Mouse (Mus musculus) hindbrain, embryonic 11.5 days (tissue): ENCODE results near the gene Gpx4. TPM values are rescaled to one million over a fixed set of nuclear protein-coding genes. Genes with fewer than 3 reads are reported as not detected.

ENCODE experiments used
- ATAC-seq: fragments of 200-750 bp; cut with Nextera tagmentation; 2 replicates; pipeline ENCODE4 v1.8.0; 2017; ENCODE audit warnings: mild to moderate bottlenecking, moderate TSS enrichment, moderate library complexity; ENCODE audit not compliant: low FRiP score
- DNase-seq: peaks from one replicate; pipeline ENCODE4 v3.0.0-alpha.2; 2015; ENCODE audit warnings: low spot score
- H3K27ac ChIP-seq: fragments of 300-500 bp; sonication (generic); 2 replicates; pipeline ENCODE4 v1.5.1; 2014; ENCODE audit warnings: mild to moderate bottlenecking, low read depth, low read length
- H3K27me3 ChIP-seq: fragments of 300-500 bp; sonication (generic); 2 replicates; pipeline ENCODE4 v1.6.1; 2014; ENCODE audit warnings: mild to moderate bottlenecking, low read length, moderate library complexity, mixed read lengths; ENCODE audit not compliant: control insufficient read depth, insufficient read depth
- H3K36me3 ChIP-seq: fragments of 300-500 bp; sonication (generic); 2 replicates; pipeline ENCODE4 v1.6.1; 2014; ENCODE audit warnings: mild to moderate bottlenecking, low read length, moderate library complexity, mixed read lengths; ENCODE audit not compliant: control insufficient read depth, insufficient read depth
- H3K4me1 ChIP-seq: fragments of 300-500 bp; sonication (generic); replicated peaks from 2 replicates; pipeline ENCODE4 v1.6.1; 2014; ENCODE audit warnings: low read length, mixed read lengths; ENCODE audit not compliant: control insufficient read depth, insufficient read depth
- H3K4me2 ChIP-seq: fragments of 300-500 bp; sonication (generic); replicated peaks from 2 replicates; pipeline ENCODE4 v1.6.1; 2014; ENCODE audit warnings: mild to moderate bottlenecking, low read depth, low read length
- H3K4me3 ChIP-seq: fragments of 300-500 bp; sonication (generic); 2 replicates; pipeline ENCODE4 v1.5.1; 2014; ENCODE audit warnings: low read depth, low read length
- H3K9ac ChIP-seq: fragments of 300-500 bp; sonication (generic); 2 replicates; pipeline ENCODE4 v1.6.1; 2014; ENCODE audit warnings: low read depth, low read length
- H3K9me3 ChIP-seq: fragments of 300-500 bp; sonication (generic); 2 replicates; pipeline ENCODE4 v1.6.1; 2016; ENCODE audit warnings: low read length; ENCODE audit not compliant: control insufficient read depth
- WGBS: fragments of 180-500 bp; shearing (Covaris S2); extraction: QIAGEN DNeasy Blood & Tissue Kit; methylation state at CpG from one replicate; pipeline ENCODE4 v1.1.7; 2014; 5-methylcytosine and 5-hydroxymethylcytosine counted together
- polyA plus RNA-seq: library from polyadenylated mRNA; unstranded; fragments of >200 nt; fragmentation: Nextera tagmentation; extraction: Ambion mirVana; gene quantifications from 2 replicates; pipeline ENCODE4 v1.2.1, GENCODE M21; 2014

Gpx4 gene
- polyA plus RNA-seq, 1 experiment from 2014 or later: 543 TPM

- no peak for ATAC-seq
These were observed 59.0 kb downstream of the Gpx4 start for GRCm38 (mm10) chr10:80105926-80106325.

More at GRCm38 (mm10) chr10:80105926-80106325, 59.0 kb downstream of the Gpx4 start:
- H3K27ac ChIP-seq: no peak overlapping the region
- H3K9ac ChIP-seq: no peak overlapping the region
- DNase-seq: no peak
- H3K9me3 ChIP-seq: no peaks in the 10 kb centered on the region
- H3K4me1 ChIP-seq: no peaks in the 10 kb centered on the region; the same call in 1 of the 2 replicates
- WGBS: 54% methylated on average over 5 of the region's 5 CpGs
- no peak overlapping the region for H3K4me3 ChIP-seq
- H3K36me3 ChIP-seq: no peaks in the 10 kb centered on the region
- no peak overlapping the region for H3K4me2 ChIP-seq
- no peaks in the 10 kb centered on the region for H3K27me3 ChIP-seq

Other genes starting within 250 kb of the Gpx4 start
- 0.59 and 0.69 TPM in 2 replicates for gene Misp, start 226.2 kb upstream of the Gpx4 start, polyA plus RNA-seq
- 141 and 152 TPM in 2 replicates for gene Ptbp1, start 192.7 kb upstream of the Gpx4 start, polyA plus RNA-seq
- 9.4 and 10.5 TPM in 2 replicates for gene Prtn3, start 172.7 kb upstream of the Gpx4 start, polyA plus RNA-seq
- 129 and 150 TPM in 2 replicates for gene Plppr3, start 172.5 kb upstream of the Gpx4 start, polyA plus RNA-seq
- gene Elane, start 160.9 kb upstream of the Gpx4 start, polyA plus RNA-seq: 0.67 TPM in 1 of 2 replicates, not detected in the other
- gene Cfd, start 156.3 kb upstream of the Gpx4 start, polyA plus RNA-seq: not detected in 2 replicates
- 33.7 and 41.8 TPM in 2 replicates for gene Med16, start 138.2 kb upstream of the Gpx4 start, polyA plus RNA-seq
- gene Gm26602, start 136.3 kb upstream of the Gpx4 start, polyA plus RNA-seq: 23.6 and 25.3 TPM in 2 replicates
- 0.26 and 0.36 TPM in 2 replicates for gene Kiss1r, start 130.2 kb upstream of the Gpx4 start, polyA plus RNA-seq
- 131 and 139 TPM in 2 replicates for gene R3hdm4, start 126.0 kb upstream of the Gpx4 start, polyA plus RNA-seq
- 4.9 and 9.0 TPM in 2 replicates for gene Arid3a, start 120.1 kb upstream of the Gpx4 start, polyA plus RNA-seq
- 94.7 and 102 TPM in 2 replicates for gene Wdr18, start 87.0 kb upstream of the Gpx4 start, polyA plus RNA-seq
- 0.29 and 0.49 TPM in 2 replicates for gene Grin3b, start 76.5 kb upstream of the Gpx4 start, polyA plus RNA-seq
- gene Tmem259, start 62.8 kb upstream of the Gpx4 start, polyA plus RNA-seq: 14.6 and 16.1 TPM in 2 replicates
- 180 and 221 TPM in 2 replicates for gene Cnn2, start 58.6 kb upstream of the Gpx4 start, polyA plus RNA-seq
- 2.6 TPM in 2 replicates for gene Abca7, start 50.7 kb upstream of the Gpx4 start, polyA plus RNA-seq
- gene Arhgap45, start 30.5 kb upstream of the Gpx4 start, polyA plus RNA-seq: 4.1 and 4.3 TPM in 2 replicates
- 215 and 222 TPM in 2 replicates for gene Polr2e, start 7.4 kb upstream of the Gpx4 start, polyA plus RNA-seq
- 8.0 and 9.5 TPM in 2 replicates for gene Sbno2, start 58.4 kb downstream of the Gpx4 start, polyA plus RNA-seq
- 21.3 and 26.8 TPM in 2 replicates for gene Stk11, start 68.6 kb downstream of the Gpx4 start, polyA plus RNA-seq
- gene Atp5d, start 91.5 kb downstream of the Gpx4 start, polyA plus RNA-seq: 364 and 371 TPM in 2 replicates
- 15.1 and 16.7 TPM in 2 replicates for gene Cbarp, start 93.7 kb downstream of the Gpx4 start, polyA plus RNA-seq
- 66.7 and 67.1 TPM in 2 replicates for gene Midn, start 101.1 kb downstream of the Gpx4 start, polyA plus RNA-seq
- gene Cirbp, start 118.8 kb downstream of the Gpx4 start, polyA plus RNA-seq: 83.4 and 90.4 TPM in 2 replicates
- 7.6 and 9.4 TPM in 2 replicates for gene 1600002K03Rik, start 125.8 kb downstream of the Gpx4 start, polyA plus RNA-seq
- 24.8 and 34.2 TPM in 2 replicates for gene Efna2, start 132.3 kb downstream of the Gpx4 start, polyA plus RNA-seq
- gene Mum1, start 179.3 kb downstream of the Gpx4 start, polyA plus RNA-seq: 49.4 and 57.3 TPM in 2 replicates
- 242 and 245 TPM in 2 replicates for gene Ndufs7, start 202.0 kb downstream of the Gpx4 start, polyA plus RNA-seq
- 30.3 and 30.4 TPM in 2 replicates for gene Gamt, start 213.8 kb downstream of the Gpx4 start, polyA plus RNA-seq
- gene Dazap1, start 214.3 kb downstream of the Gpx4 start, polyA plus RNA-seq: 46.8 and 47.3 TPM in 2 replicates
- gene Rps15, start 245.3 kb downstream of the Gpx4 start, polyA plus RNA-seq: 798 TPM in 2 replicates
- 74.4 and 101 TPM in 2 replicates for gene Apc2, start 248.8 kb downstream of the Gpx4 start, polyA plus RNA-seq